Mouse (Mus musculus) hindbrain, embryonic 16.5 days (tissue): ENCODE data around the gene Vwa3b. TPM values are rescaled to one million over a fixed set of nuclear protein-coding genes. Genes with fewer than 3 reads are reported as not detected.
A peak's percentile ranks its signal among the peaks of the same experiment; 100 is the strongest.

ENCODE experiments used
- ATAC-seq: fragments of 200-750 bp; cut with Nextera tagmentation; 2 replicates; pipeline ENCODE4 v1.8.0; 2017; ENCODE audit warnings: moderate TSS enrichment, moderate library complexity
- H3K27ac ChIP-seq: fragments of 300-500 bp; sonication (generic); 2 replicates; pipeline ENCODE4 v1.5.1; 2014; ENCODE audit warnings: low read depth, mild to moderate bottlenecking, control low read depth, low read length, moderate library complexity
- H3K27me3 ChIP-seq: fragments of 300-500 bp; sonication (generic); replicated peaks from 2 replicates; pipeline ENCODE4 v1.6.1; 2014; ENCODE audit warnings: low read length; ENCODE audit not compliant: control insufficient read depth, insufficient read depth
- H3K36me3 ChIP-seq: fragments of 300-500 bp; sonication (generic); 2 replicates; pipeline ENCODE4 v1.6.1; 2014; ENCODE audit warnings: mild to moderate bottlenecking, low read length, moderate library complexity, mixed read lengths; ENCODE audit not compliant: control insufficient read depth, insufficient read depth
- H3K4me1 ChIP-seq: fragments of 300-500 bp; sonication (generic); 2 replicates; pipeline ENCODE4 v1.6.1; 2014; ENCODE audit warnings: low read depth, low read length; ENCODE audit not compliant: control insufficient read depth, insufficient read depth
- H3K4me2 ChIP-seq: fragments of 300-500 bp; sonication (generic); 2 replicates; pipeline ENCODE4 v1.6.1; 2014; ENCODE audit warnings: mild to moderate bottlenecking, low read length, control low read depth, moderate library complexity
- H3K4me3 ChIP-seq: fragments of 300-500 bp; sonication (generic); 2 replicates; pipeline ENCODE4 v1.5.1; 2014; ENCODE audit warnings: mild to moderate bottlenecking, low read length, control low read depth, moderate library complexity
- H3K9ac ChIP-seq: fragments of 300-500 bp; sonication (generic); 2 replicates; pipeline ENCODE4 v1.6.1; 2014; ENCODE audit warnings: low read depth, mild to moderate bottlenecking, control low read depth, low read length, moderate library complexity
- H3K9me3 ChIP-seq: fragments of 300-500 bp; sonication (generic); 2 replicates; pipeline ENCODE4 v1.6.1; 2014; ENCODE audit warnings: mild to moderate bottlenecking, low read length, moderate library complexity; ENCODE audit not compliant: control insufficient read depth
- WGBS: fragments of 180-500 bp; shearing (Covaris S2); extraction: QIAGEN DNeasy Blood & Tissue Kit; methylation state at CpG from one replicate; pipeline ENCODE4 v1.1.7; 2014; 5-methylcytosine and 5-hydroxymethylcytosine counted together
- polyA plus RNA-seq: library from polyadenylated mRNA; unstranded; fragments of >200 nt; fragmentation: Nextera tagmentation; extraction: Ambion mirVana; gene quantifications from 2 replicates; pipeline ENCODE4 v1.2.1, GENCODE M21; 2015

The Vwa3b gene
- polyA plus RNA-seq, 1 experiment from 2014 or later = 0.81 TPM

GRCm38 (mm10) chr1:37075759-37076158 is 49.4 kb downstream of the Vwa3b start:
- Histone ChIP-seq H3K36me3 (no peaks in the 10 kb centered on the region), H3K27me3 (no peaks in the 10 kb centered on the region), H3K27ac (no peak overlapping the region), H3K9me3 (no peaks in the 10 kb centered on the region), H3K4me2 (no peak overlapping the region), H3K4me1 (no peaks in the 10 kb centered on the region), H3K4me3 (no peak overlapping the region), H3K9ac (no peak overlapping the region)
- 94% methylated on average over 7 of the region's 7 CpGs for WGBS
- ATAC-seq = no peak

- no peak overlapping the region for H3K9ac ChIP-seq
- no peak overlapping the region for H3K4me3 ChIP-seq
- H3K27ac ChIP-seq = no peak overlapping the region
- ATAC-seq = no peak
- no peaks in the 10 kb centered on the region for H3K9me3 ChIP-seq
- no peaks in the 10 kb centered on the region for H3K27me3 ChIP-seq
- no peak overlapping the region for H3K4me2 ChIP-seq
- no peaks in the 10 kb centered on the region for H3K36me3 ChIP-seq
- 78% methylated on average over 9 of the region's 9 CpGs for WGBS
- no peaks in the 10 kb centered on the region for H3K4me1 ChIP-seq
Observed at GRCm38 (mm10) chr1:37077266-37077665, 50.9 kb downstream of the Vwa3b start.

- Histone ChIP-seq H3K27ac (no peak overlapping the region), H3K36me3 (no peaks in the 10 kb centered on the region), H3K27me3 (no peaks in the 10 kb centered on the region), H3K9ac (no peak overlapping the region), H3K4me1 (no peaks in the 10 kb centered on the region), H3K4me3 (no peak overlapping the region), H3K9me3 (no peaks in the 10 kb centered on the region), H3K4me2 (no peak overlapping the region)
- WGBS = 70% methylated on average over 14 of the region's 14 CpGs
- no peak for ATAC-seq
Observed at GRCm38 (mm10) chr1:37077955-37078549, 51.7 kb downstream of the Vwa3b start.

- 85% methylated on average over 4 of the region's 4 CpGs for WGBS
- Histone ChIP-seq H3K4me2 (no peak overlapping the region), H3K27me3 (no peaks in the 10 kb centered on the region), H3K9me3 (no peaks in the 10 kb centered on the region), H3K36me3 (no peaks in the 10 kb centered on the region), H3K9ac (no peak overlapping the region), H3K4me1 (no peaks in the 10 kb centered on the region), H3K27ac (no peak overlapping the region), H3K4me3 (no peak overlapping the region)
- no peak for ATAC-seq
Observed at GRCm38 (mm10) chr1:37080442-37080841, 54.0 kb downstream of the Vwa3b start.

- Histone ChIP-seq H3K4me3 (no peak overlapping the region), H3K36me3 (no peaks in the 10 kb centered on the region), H3K9me3 (no peaks in the 10 kb centered on the region), H3K27ac (no peak overlapping the region), H3K9ac (no peak overlapping the region), H3K4me2 (no peak overlapping the region), H3K27me3 (no peaks in the 10 kb centered on the region), H3K4me1 (no peaks in the 10 kb centered on the region)
- ATAC-seq = peak; percentile 34; the same call in 1 of the 2 replicates
- WGBS = 54% methylated on average over 12 of the region's 12 CpGs
Observed at GRCm38 (mm10) chr1:37081376-37082214, 55.2 kb downstream of the Vwa3b start.

GRCm38 (mm10) chr1:37082215-37082464 is 55.7 kb downstream of the Vwa3b start:
- ATAC-seq = no peak
- no peaks in the 10 kb centered on the region for H3K36me3 ChIP-seq
- no peaks in the 10 kb centered on the region for H3K4me1 ChIP-seq
- H3K4me2 ChIP-seq = no peak overlapping the region
- H3K9ac ChIP-seq = no peak overlapping the region
- H3K4me3 ChIP-seq = no peak overlapping the region
- H3K9me3 ChIP-seq = no peaks in the 10 kb centered on the region
- no peak overlapping the region for H3K27ac ChIP-seq
- no peaks in the 10 kb centered on the region for H3K27me3 ChIP-seq
- WGBS = 89% methylated on average over 2 of the region's 2 CpGs

- Histone ChIP-seq H3K4me2 (no peak overlapping the region), H3K4me3 (no peak overlapping the region), H3K36me3 (no peaks in the 10 kb centered on the region), H3K27me3 (no peaks in the 10 kb centered on the region), H3K9ac (no peak overlapping the region), H3K9me3 (no peaks in the 10 kb centered on the region), H3K4me1 (no peaks in the 10 kb centered on the region), H3K27ac (no peak overlapping the region)
- 85% methylated on average over 2 of the region's 2 CpGs for WGBS
- ATAC-seq = no peak
Observed at GRCm38 (mm10) chr1:37084075-37084474, 57.7 kb downstream of the Vwa3b start.

- no peaks in the 10 kb centered on the region for H3K4me1 ChIP-seq
- ATAC-seq = no peak
- 48% methylated on average over 7 of the region's 7 CpGs for WGBS
- H3K9ac ChIP-seq = no peak overlapping the region
- H3K27me3 ChIP-seq = no peaks in the 10 kb centered on the region
- H3K36me3 ChIP-seq = no peaks in the 10 kb centered on the region
- H3K27ac ChIP-seq = no peak overlapping the region
- H3K4me3 ChIP-seq = no peak overlapping the region
- no peaks in the 10 kb centered on the region for H3K9me3 ChIP-seq
- H3K4me2 ChIP-seq = no peak overlapping the region
Observed at GRCm38 (mm10) chr1:37085171-37085570, 58.8 kb downstream of the Vwa3b start.

- H3K9me3 ChIP-seq = no peaks in the 10 kb centered on the region
- H3K9ac ChIP-seq = no peak overlapping the region
- H3K4me2 ChIP-seq = no peak overlapping the region
- no peak overlapping the region for H3K27ac ChIP-seq
- 73% methylated on average over 5 of the region's 5 CpGs for WGBS
- no peaks in the 10 kb centered on the region for H3K27me3 ChIP-seq
- no peaks in the 10 kb centered on the region for H3K4me1 ChIP-seq
- no peak for ATAC-seq
- H3K36me3 ChIP-seq = no peaks in the 10 kb centered on the region
- no peak overlapping the region for H3K4me3 ChIP-seq
Observed at GRCm38 (mm10) chr1:37089191-37089590, 62.8 kb downstream of the Vwa3b start.
